Mouse (Mus musculus): ENCODE measurements at regions not wholly inside any gene's neighbourhood (a gene's known extent, or its start where the extent isn't known, plus 50 kb on each side); places are given as distances from the start of the nearest gene placed in this dataset.

DNA sequence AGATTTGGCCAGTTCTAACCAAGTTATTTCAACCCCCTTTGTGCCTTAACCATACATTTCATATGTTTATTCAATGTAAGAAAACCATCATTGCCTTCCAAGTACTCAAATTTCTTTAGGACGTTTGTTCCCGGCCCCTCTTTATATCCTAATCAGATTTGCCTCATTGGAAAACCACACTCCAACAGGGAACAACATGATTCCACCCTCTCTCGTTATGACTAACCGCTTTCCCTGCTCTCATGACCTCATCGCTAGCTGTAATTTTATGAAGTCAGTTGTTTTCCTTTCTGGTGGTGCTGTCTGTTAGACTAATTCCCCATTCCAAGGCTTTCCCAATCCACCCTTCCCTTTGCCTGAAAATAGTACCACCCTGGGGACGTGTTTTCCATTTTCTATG, 165.0 kb downstream of the Plod2 start:
- TF ChIP-seq CTCF (IDR thresholded peaks at IDR 0.05; ENCODE audit: insufficient read depth, low read length): no peak
- TF ChIP-seq POLR2A (IDR thresholded peaks at IDR 0.05; ENCODE audit: borderline replicate concordance, extremely low read depth, low read depth, low read length): no peak
